Mouse (Mus musculus) bone marrow macrophage, adult 2 months (primary cell): ENCODE data around the gene Nptn.

Experiments
- CTCF ChIP-seq: IDR thresholded peaks from 2 replicates; pipeline ENCODE4 v1.5.1; 2012; ENCODE audit warnings: low read depth, mild to moderate bottlenecking, low read length, moderate library complexity
- POLR2A ChIP-seq: IDR thresholded peaks from 2 replicates; pipeline ENCODE4 v1.6.1; 2012; ENCODE audit warnings: mild to moderate bottlenecking, low read depth, low read length, borderline replicate concordance

- TF ChIP-seq POLR2A = no peak
- no peak for TF ChIP-seq CTCF
Observed at GRCm38 (mm10) chr9:58690701-58691100, 108.7 kb downstream of the Nptn start.
